Mouse (Mus musculus): ENCODE results near the gene Dynll1. TPM values are rescaled to one million over a fixed set of nuclear protein-coding genes. Genes with fewer than 3 reads are reported as not detected.

The Dynll1 gene
- polyA plus RNA-seq, 2 experiments = 152 to 642 TPM

DNA sequence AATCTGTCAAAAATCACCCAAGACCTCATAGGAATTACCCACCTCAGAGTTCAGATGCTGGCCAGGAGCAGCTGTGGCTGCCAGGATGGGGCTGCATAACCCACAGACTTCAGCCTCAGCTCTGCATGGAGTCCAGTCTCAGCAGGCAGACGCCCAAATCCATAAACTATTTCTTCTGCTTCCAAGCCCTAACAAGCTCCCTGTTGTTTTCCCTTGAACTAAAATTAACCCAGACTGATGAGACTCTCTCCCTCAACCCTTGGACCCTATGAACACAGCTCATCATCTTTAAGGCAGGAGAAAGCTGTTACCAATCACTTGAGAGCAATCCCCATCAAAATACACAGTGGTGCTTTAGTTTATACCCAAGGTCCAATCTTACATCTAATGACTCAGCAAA, 45.3 kb downstream of the Dynll1 start:
- peaks cover 73% of the 10 kb centered on the region for H3K36me3 ChIP-seq (replicated peaks; ENCODE audit: control insufficient read depth, insufficient read depth, low read depth)
- ATAC-seq (ENCODE audit: insufficient read depth) (no peak), DNase-seq (ENCODE audit: low read depth in 3 of 3, low spot score in 3 of 3) (no peak)
- peaks cover 2 to 3% of the 10 kb centered on the region in 2 experiments for H3K4me1 ChIP-seq (replicated peaks; ENCODE audit: control insufficient read depth in 2 of 2, insufficient read depth in 2 of 2, low read length in 1 of 2)
- no peak for TF ChIP-seq CTCF (IDR thresholded peaks at IDR 0.05; ENCODE audit: low read depth)
- no peak for TF ChIP-seq EP300 (IDR thresholded peaks at IDR 0.05; ENCODE audit: low read depth)
- H3K27me3 ChIP-seq (ENCODE audit: control insufficient read depth, insufficient read depth, low read length) = no peaks in the 10 kb centered on the region
- H3K4me2 ChIP-seq (ENCODE audit: low read depth) = no peak overlapping the region
- WGBS (ENCODE audit: insufficient replicate concordance) = 88% methylated on average over 1 of the region's 1 CpGs
- H3K4me3 ChIP-seq (ENCODE audit: insufficient read depth in 1 of 2, low read depth in 2 of 2, low read length in 2 of 2) = no peak overlapping the region
- H3K9ac ChIP-seq (replicated peaks) = no peak overlapping the region
- no peaks in the 10 kb centered on the region for H3K9me3 ChIP-seq (ENCODE audit: control insufficient read depth, low read length)
- H3K27ac ChIP-seq = no peak overlapping the region

Other genes with a start within 250 kb of the Dynll1 start
- 0.07 TPM in 1 of 2 replicates, not detected in the other for gene Gm10401, start 202.7 kb downstream of the Dynll1 start, polyA plus RNA-seq (2012; rRNA removed)
- 11.9 and 14.0 TPM in 2 replicates for gene Gm10401, start 202.7 kb downstream of the Dynll1 start, polyA plus RNA-seq (2014; fragmentation: Nextera tagmentation; extraction: Ambion mirVana)
- 26.0 and 26.4 TPM in 2 replicates for gene Acads, start 181.7 kb downstream of the Dynll1 start, polyA plus RNA-seq (2012; rRNA removed)
- gene Acads, start 181.7 kb downstream of the Dynll1 start, polyA plus RNA-seq (2014; fragmentation: Nextera tagmentation; extraction: Ambion mirVana) = 21.2 and 22.9 TPM in 2 replicates
- 6.2 and 6.3 TPM in 2 replicates for gene Unc119b, start 166.0 kb downstream of the Dynll1 start, polyA plus RNA-seq (2012; rRNA removed)
- 5.6 and 7.5 TPM in 2 replicates for gene Unc119b, start 166.0 kb downstream of the Dynll1 start, polyA plus RNA-seq (2014; fragmentation: Nextera tagmentation; extraction: Ambion mirVana)
- gene Mlec, start 142.8 kb downstream of the Dynll1 start, polyA plus RNA-seq (2012; rRNA removed) = 22.3 and 34.1 TPM in 2 replicates
- gene Mlec, start 142.8 kb downstream of the Dynll1 start, polyA plus RNA-seq (2014; fragmentation: Nextera tagmentation; extraction: Ambion mirVana) = 13.9 and 16.1 TPM in 2 replicates
- gene Cabp1, start 106.6 kb downstream of the Dynll1 start, polyA plus RNA-seq (2012; rRNA removed) = 0.13 and 0.26 TPM in 2 replicates
- gene Cabp1, start 106.6 kb downstream of the Dynll1 start, polyA plus RNA-seq (2014; fragmentation: Nextera tagmentation; extraction: Ambion mirVana) = 0.14 TPM in 1 of 2 replicates, not detected in the other
- 45.0 and 55.2 TPM in 2 replicates for gene Pop5, start 65.2 kb downstream of the Dynll1 start, polyA plus RNA-seq (2012; rRNA removed)
- gene Pop5, start 65.2 kb downstream of the Dynll1 start, polyA plus RNA-seq (2014; fragmentation: Nextera tagmentation; extraction: Ambion mirVana) = 95.5 and 106 TPM in 2 replicates
- 84.1 and 97.0 TPM in 2 replicates for gene Rnf10, start 28.1 kb downstream of the Dynll1 start, polyA plus RNA-seq (2012; rRNA removed)
- 60.2 and 68.3 TPM in 2 replicates for gene Rnf10, start 28.1 kb downstream of the Dynll1 start, polyA plus RNA-seq (2014; fragmentation: Nextera tagmentation; extraction: Ambion mirVana)
- gene Coq5, start 21.3 kb downstream of the Dynll1 start, polyA plus RNA-seq (2012; rRNA removed) = 8.2 and 10.3 TPM in 2 replicates
- 28.4 and 28.7 TPM in 2 replicates for gene Coq5, start 21.3 kb downstream of the Dynll1 start, polyA plus RNA-seq (2014; fragmentation: Nextera tagmentation; extraction: Ambion mirVana)
- 31.8 and 46.2 TPM in 2 replicates for gene Srsf9, start 26.2 kb upstream of the Dynll1 start, polyA plus RNA-seq (2012; rRNA removed)
- gene Srsf9, start 26.2 kb upstream of the Dynll1 start, polyA plus RNA-seq (2014; fragmentation: Nextera tagmentation; extraction: Ambion mirVana) = 81.6 and 93.6 TPM in 2 replicates
- gene Gatc, start 40.2 kb upstream of the Dynll1 start, polyA plus RNA-seq (2012; rRNA removed) = 11.6 and 12.5 TPM in 2 replicates
- gene Gatc, start 40.2 kb upstream of the Dynll1 start, polyA plus RNA-seq (2014; fragmentation: Nextera tagmentation; extraction: Ambion mirVana) = 13.6 and 15.4 TPM in 2 replicates
- 11.0 and 15.4 TPM in 2 replicates for gene Triap1, start 40.2 kb upstream of the Dynll1 start, polyA plus RNA-seq (2012; rRNA removed)
- 28.9 and 30.8 TPM in 2 replicates for gene Triap1, start 40.2 kb upstream of the Dynll1 start, polyA plus RNA-seq (2014; fragmentation: Nextera tagmentation; extraction: Ambion mirVana)
- 747 and 780 TPM in 2 replicates for gene Cox6a1, start 48.0 kb upstream of the Dynll1 start, polyA plus RNA-seq (2012; rRNA removed)
- 731 and 761 TPM in 2 replicates for gene Cox6a1, start 48.0 kb upstream of the Dynll1 start, polyA plus RNA-seq (2014; fragmentation: Nextera tagmentation; extraction: Ambion mirVana)
- 0.95 and 1.2 TPM in 2 replicates for gene Msi1, start 128.6 kb upstream of the Dynll1 start, polyA plus RNA-seq (2012; rRNA removed)
- 0.37 and 0.59 TPM in 2 replicates for gene Msi1, start 128.6 kb upstream of the Dynll1 start, polyA plus RNA-seq (2014; fragmentation: Nextera tagmentation; extraction: Ambion mirVana)
- not detected in 2 replicates for gene Pla2g1b, start 165.3 kb upstream of the Dynll1 start, polyA plus RNA-seq (2012; rRNA removed)
- gene Pla2g1b, start 165.3 kb upstream of the Dynll1 start, polyA plus RNA-seq (2014; fragmentation: Nextera tagmentation; extraction: Ambion mirVana) = not detected in 2 replicates
- 8.4 and 9.4 TPM in 2 replicates for gene Sirt4, start 183.7 kb upstream of the Dynll1 start, polyA plus RNA-seq (2012; rRNA removed)
- 2.8 and 3.9 TPM in 2 replicates for gene Sirt4, start 183.7 kb upstream of the Dynll1 start, polyA plus RNA-seq (2014; fragmentation: Nextera tagmentation; extraction: Ambion mirVana)
- gene Pxn, start 205.7 kb upstream of the Dynll1 start, polyA plus RNA-seq (2012; rRNA removed) = 12.9 and 13.7 TPM in 2 replicates
- gene Pxn, start 205.7 kb upstream of the Dynll1 start, polyA plus RNA-seq (2014; fragmentation: Nextera tagmentation; extraction: Ambion mirVana) = 4.8 and 5.6 TPM in 2 replicates

All from liver, embryonic 14.5 days (tissue).